Mouse (Mus musculus): ENCODE measurements around the gene Muc13.

GRCm38 (mm10) chr16:33842081-33842880, 48.4 kb downstream of the Muc13 start:
- TF ChIP-seq CTCF (IDR thresholded peaks at IDR 0.05; ENCODE audit: borderline replicate concordance, extremely low read depth, insufficient read depth, insufficient read length), result no peak
- TF ChIP-seq POLR2A (IDR thresholded peaks at IDR 0.05; ENCODE audit: borderline replicate concordance, extremely low read depth, insufficient read depth, insufficient read length, poor library complexity, severe bottlenecking), result no peak
